Mouse (Mus musculus) thymus, postnatal 10 days (tissue): ENCODE measurements around the gene Lyrm2.

ENCODE experiments used
- DNase-seq, 2 experiments: peaks; one replicate each; pipeline ENCODE4 v3.0.0; 2021; ENCODE audit warnings: low spot score in 2 of 2

Gene Lyrm2

DNA sequence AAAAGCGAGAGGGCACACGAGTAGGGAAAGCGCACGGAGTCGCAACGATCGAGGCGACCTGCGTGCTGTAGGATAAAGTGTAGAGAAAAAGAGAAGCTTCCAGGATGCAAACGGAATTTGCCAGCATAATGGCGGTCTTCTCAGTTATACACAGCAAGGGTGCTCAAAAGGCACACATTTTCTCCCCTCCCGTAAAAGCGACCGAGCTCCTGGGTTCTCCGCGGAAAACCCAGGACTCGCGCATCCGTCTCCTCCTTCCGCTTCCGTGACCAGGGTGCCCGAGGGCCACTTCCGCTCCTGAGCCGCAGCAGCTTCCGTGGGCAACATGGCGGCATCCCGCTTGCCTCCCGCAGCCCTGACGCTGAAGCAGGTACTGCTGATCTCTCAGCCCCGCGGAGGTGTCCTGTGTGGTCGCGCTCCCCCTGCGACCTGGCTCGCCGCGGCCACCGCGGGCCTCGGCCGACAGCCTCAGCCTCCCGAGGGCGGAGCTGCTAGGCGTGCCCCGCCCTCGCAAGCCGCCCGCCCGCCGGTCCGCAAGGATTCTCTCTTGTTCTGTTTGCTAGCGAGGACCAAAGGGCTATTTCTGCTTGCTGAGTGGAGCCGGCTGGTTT, at the start of gene Lyrm2:
Gene Lyrm2, plus strand, starts transcription at position 288 of the 611 bp plus-strand sequence.
- peak; percentile 72 to 80 for DNase-seq

DNA sequence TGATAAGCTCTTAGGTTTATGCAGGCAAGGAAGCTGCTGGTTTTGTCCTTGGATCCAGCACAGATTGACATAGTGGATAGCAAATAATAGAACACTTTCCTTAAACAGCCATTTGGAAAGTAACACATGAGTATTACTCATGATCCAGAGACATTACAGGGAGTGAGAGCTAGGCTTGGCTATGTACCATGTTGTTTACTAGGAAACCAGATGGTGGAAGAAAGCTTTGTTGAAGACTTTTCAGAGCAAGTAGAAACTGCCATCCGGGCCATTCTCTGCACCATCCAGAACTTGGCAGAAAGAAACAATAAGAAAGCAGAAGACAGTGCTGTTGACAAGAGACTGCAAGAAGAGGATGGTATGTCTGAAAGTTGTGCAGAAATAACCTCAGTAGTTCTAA, 49.3 kb upstream of the Lyrm2 start:
- DNase-seq = no peak

DNA sequence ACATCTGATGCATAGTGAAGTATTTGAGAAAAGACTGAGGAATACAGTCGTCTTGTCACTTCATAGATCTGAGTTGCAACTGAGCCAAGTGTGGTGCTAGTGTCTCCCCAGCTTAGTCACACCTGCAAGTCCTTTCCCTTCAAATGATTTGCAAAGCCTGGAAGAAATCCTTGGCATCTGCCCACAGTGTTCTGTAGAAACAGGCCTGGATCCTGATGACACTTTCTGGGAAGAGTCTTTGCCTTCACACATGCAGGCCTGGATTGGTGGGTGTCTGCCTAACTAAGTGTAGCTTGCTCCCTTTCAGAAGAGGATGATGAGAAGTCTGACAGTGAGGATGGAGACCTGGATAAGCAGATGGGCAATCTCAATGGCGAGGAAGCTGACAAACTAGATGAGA, 42.6 kb upstream of the Lyrm2 start:
- no peak for DNase-seq

DNA sequence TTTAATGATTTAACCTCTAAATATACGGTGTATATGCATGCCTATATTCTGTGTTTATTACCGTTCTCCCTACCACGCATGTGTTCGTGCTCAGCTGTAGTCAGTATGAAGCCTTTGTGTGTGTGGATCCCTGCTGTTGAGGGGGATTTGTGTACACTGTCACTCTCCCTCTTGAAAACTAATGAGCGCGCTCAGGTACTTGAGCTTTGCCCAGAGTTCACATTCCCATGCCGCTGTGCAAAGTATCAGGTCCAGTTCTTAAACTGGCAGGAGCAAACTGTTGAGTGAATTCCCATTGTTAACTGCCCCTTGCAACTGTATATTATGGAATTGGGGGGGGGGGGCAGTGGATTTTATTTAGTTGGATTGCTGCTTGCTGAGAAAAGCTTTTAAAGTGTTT, 32.6 kb upstream of the Lyrm2 start:
- DNase-seq = no peak

DNA sequence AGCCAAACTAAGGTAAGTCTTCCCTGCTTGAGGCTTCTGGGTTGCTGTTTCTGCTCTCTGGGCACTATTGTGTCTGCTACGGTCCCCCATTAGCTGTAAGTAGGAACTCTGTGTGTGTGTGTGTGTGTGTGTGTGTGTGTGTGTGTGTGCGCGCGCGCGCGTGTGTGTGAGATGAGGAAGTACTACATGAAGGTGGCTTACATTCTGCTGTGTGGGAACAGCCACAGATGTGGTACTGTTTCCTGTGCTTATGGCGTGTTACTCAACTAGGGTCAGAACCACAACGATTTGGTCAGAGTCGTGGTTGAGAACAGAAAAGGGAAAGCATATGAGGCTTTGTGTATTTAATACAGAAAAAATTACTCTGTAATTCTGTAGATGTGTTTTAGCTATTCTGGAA, 32.0 kb upstream of the Lyrm2 start:
- peak; percentile 46 to 51 for DNase-seq

DNA sequence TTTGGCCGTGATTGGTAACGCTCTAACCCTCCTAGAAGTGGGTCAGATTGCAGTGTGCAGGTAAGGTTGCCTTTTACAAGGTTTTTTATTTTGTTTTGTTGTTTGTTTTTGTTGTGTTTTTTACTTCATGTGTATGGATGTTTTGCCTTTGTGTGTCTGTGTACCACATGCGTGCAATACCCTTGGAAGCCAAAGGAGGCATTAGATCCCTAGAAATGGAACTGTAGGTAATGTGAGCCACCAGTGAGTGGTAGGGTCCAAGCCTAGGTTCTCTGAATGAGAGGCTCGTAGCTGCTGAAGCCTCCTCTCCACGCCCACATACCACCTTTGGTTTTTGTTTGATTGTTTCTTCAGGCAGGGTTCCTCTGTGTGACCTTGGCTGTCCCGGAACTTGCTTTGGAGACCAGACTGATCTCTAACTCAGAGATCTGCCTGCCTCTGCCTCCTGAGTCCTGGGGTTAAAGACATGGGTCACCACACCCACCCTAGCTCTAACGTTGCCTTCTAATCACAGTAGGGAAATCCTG, 29.7 kb upstream of the Lyrm2 start:
- DNase-seq = no peak

DNA sequence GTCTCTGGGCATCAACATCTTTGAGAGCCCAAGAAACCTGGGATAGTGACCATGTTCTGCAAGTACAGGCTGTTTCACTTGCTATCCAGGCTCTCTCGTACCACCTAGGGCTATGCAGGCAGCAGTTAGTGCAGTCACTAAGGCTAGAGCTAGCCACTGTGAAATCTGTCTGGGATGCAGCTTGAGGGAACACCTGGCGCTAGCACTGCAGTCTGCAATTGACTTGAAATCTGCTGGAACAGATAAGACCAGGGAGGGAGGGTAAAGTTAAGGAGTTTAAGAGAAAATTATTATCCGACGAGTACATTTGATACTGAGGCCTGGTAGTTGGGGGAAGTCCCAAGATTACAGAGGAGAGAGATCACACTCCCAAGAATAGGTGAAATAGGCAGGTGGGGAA, 20.1 kb upstream of the Lyrm2 start:
- no peak for DNase-seq

DNA sequence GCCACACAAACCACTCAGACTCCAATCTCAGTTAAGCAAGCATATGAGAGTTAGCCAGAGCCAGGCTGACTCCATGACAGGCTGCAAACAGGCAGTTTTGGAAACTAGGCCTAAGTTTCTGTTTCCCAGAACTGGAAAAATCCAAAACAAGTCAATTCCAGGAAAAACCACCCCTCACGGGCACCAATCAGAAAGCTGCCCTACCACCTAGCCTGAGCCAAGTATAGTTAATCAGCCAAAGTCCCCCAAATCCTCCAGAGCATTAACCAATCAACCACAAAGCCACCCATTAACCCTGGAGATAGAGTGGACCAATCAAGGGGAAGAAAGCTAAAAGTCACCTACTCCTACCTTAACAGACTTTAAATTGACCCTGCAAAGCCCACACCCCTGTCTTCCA, 12.9 kb upstream of the Lyrm2 start:
- DNase-seq = no peak

DNA sequence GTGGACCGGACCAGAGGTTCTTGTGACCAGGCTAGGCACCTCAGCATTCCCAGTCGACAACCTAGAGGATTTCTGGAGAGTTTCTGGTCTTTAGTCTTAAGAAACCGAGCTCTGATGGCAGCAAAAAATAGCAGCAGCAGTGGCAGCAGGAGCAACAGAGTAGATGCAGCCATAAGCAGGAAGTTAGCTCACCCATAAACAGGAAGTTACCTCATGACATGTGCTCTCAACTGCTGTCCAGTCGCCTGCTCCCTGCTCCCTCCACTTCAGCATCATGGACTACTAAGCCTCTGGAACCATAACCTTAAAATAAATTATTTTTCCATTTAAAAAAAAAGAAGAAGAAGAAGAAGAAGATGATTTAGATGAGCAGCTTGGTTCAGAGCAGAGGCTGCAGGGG, 11.0 kb upstream of the Lyrm2 start:
- DNase-seq = no peak

DNA sequence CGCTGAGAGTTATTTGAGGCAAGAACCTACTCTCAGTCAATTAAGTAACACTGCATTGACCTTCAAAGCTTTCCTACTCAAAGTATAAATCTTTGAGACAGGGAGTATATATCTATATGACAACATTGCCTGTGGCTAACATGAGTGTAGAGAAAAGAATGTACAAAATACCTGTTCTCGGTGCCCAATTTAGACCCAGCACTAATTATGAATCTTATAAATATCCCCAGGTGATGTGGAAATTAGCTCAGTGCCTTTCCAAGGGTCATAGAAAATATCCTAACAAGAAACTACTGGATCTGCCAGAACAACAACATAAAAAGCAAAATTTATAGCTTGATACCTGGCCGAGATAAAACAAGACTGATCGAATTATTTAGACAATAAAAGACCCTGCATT, 1.1 kb upstream of the Lyrm2 start:
- DNase-seq = no peak

DNA sequence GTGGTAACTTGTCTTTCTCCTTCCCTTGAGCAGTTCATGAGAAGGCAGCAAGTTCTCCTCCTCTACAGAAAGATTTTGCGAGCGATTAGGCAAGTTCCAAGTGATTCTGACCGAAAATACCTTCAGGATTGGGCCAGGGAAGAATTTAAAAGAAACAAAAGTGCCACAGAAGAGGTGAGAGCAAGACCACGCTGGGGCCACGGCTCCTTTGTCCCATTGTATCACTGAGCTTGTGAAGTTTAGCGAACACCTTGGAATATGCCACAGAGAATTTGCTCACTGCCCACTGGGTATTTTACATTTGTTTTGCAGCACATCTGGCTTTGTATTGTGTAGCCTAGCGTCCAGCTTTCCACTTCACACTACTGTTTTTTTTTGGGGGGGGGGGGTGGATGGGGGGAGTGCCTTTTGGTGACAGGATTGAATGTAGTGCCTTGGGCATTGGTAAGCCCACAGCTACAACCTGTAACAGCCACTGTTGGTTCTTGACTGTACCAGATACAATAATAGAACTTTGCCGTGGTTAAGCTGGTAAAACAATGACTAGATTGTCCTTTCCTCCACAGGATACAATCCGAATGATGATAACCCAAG, 621 bp downstream of the Lyrm2 start:
- no peak for DNase-seq

DNA sequence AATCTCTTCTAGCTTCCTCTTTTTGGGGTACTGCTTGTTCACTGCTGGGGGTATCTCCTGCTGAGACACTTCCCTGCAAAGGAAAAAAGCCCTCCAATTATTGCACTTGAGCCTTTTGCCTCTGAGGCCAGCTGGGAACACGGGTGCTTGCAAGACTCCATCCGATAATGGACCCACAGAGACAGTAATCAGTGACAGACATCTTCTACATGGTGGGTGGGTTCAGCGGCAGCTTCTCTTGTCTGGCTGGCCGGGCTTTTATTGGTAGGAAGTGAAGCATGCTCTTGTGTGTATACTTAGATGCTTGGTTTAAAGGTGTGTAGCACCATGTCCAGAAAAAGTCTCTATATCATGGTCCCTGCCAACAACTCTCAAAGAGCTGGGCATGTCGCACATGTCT, 17.4 kb downstream of the Lyrm2 start:
- no peak for DNase-seq

DNA sequence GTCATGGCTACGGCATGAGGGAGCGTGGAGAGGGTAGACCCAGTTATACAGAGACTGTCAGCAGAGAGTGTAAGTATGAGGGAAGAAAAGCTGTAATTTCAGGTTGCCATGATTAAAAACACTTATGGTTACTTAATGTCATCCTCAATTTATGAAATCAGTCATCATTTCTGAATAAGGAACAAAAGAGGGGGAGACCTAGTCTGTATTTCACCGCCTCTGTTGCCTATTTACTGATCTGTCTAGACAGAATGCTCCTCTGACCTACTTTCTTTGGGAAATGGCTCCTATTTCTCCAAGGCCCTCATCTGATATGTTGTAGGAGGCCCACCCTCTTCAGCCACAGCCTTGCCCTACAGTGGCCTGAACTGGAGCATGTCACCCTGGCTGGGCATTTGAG, 20.6 kb downstream of the Lyrm2 start:
- DNase-seq = no peak

DNA sequence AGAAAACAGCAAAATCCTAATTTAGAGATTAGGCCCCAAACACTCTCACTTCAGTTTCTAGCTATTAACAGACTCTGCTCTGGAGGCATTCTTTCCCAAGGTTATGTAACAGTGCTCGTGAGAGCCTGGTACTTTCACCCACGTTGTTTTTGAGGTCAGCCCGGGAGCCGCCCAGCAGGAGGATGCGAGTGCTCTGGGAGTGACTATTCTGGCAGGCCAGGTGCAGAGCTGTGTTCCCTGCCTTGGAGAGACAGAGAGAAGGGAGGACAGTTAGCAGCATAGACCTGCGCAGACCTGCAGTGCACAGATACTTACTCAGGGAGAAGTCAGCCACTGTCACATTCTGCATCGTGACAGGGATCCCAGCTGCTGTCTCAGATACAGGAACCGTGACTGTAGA, 24.2 kb downstream of the Lyrm2 start:
- DNase-seq = no peak

DNA sequence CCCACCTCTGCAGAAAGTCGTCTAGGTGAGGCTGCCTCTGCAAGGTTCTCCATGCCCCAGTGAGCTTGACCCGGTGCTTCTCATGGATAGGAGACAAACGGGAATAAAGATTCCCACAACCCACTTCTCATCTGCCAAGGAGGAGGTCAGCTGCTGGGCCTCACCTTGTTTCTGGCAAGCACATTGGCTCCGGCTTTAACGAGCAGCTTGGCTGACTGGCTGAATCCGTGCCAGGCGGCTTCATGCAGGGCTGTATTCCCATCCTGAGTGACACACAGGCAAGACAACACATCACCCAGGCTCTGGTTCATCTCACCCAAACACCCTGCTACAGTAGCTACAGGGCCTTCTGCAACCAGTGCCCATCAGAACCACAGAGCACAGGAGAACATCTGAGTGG, 26.9 kb downstream of the Lyrm2 start:
- DNase-seq = no peak

DNA sequence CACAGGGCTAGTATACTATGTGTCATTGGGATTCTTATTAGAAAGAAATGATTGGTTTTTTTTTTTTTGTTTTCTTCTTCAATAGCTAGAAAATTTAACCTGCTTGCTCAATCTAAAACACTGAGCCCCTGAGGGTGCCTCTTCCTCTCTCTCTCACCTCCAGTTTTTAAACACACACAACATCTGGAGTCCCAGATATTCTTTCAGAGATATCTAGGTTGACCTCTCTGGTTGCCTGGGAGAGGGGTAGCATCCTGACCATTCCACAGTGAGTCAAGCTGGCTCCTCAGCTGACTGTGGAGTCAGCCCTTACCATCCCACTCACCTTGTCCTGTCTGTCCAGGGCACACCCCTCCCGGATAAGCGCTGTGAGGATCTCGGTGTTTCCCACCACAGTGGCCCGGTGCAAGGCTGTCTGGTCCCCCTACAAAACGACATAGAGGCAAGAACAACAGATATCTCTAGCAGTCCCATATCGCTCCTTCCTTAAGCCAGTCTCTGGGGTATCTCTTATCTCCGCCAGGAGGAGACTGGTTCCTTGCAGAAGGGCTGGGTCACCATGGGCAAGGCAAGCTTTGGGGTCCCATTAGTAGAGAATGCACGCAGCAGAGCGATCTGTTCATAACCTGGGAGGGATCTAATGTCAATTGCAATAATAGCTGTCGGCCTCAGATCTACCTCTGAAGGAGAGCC, 28.5 kb downstream of the Lyrm2 start:
- DNase-seq = no peak

DNA sequence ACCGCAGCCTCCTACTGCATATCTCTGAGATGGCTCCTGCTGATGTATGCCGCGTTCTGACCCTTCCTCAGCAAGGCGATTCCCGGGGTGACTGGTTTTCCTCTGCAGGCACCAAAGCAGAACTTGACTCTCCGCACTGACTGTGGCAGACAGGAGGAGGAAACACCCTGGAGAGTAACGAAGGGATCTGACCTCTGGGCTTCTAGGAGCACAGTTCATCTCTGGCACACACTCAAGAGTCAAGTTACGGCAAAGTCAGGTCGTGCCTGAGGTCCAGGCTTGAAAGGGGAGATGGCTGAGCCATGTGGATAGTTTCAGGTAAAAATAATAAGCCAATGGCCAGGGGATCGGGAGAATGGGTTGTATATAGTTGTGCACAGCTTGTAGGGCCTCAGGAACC, 29.3 kb downstream of the Lyrm2 start:
- no peak for DNase-seq

DNA sequence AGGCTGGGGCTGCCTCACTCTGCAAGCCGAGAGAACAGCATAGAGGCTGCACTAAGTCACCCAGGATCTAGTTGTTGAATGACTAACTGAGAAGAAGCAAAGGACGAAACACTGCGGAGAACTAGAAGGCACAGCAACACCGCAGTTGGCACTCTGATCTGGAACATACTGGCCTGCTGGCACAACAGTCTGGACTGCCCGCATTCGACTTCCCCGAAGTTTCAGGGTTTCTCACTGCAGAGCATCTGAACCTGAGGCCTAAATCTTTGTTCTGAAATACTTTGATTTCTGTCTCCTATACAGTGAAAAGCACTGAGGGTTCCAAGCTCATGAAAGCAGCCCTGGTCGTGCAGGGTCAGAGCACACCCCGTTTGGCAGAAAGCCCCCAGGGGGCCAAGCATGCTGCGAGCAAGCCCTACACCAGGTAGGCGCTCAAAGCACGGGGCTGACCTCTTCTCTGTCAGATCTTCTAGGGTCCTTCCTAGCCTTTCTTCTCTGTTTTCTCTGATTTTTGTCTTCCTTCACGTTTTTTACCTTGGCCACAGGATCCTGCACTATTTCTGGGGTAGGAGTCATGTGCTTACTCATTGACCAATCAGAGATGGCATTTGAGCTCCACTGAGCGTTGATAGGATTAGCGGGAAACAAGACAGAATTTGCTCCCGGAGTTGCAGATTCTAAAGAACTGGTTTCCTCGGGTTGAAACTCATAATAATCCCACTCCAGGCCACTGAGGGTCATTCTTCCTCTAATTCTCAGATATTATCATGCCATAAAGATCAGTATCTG, 33.6 kb downstream of the Lyrm2 start:
- no peak for DNase-seq

DNA sequence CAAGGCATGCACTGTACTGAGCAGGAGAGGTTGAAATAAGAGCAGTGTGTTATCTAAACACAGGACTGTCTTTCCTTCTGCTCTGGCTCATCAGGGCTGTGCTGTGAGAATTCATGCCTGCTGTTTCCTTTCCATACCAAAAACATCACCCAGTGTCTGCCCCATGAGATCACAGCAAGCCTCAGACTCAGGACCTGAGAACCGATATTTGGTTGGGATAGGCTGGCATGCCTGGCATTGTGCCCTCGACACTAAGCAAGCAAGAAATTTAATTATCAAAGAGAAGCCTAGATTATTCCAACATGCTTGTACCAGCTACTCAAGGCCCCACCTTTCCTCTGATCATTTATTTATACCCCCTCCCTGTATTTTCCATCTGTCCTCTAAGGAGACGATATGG, 34.5 kb downstream of the Lyrm2 start:
- DNase-seq = no peak

DNA sequence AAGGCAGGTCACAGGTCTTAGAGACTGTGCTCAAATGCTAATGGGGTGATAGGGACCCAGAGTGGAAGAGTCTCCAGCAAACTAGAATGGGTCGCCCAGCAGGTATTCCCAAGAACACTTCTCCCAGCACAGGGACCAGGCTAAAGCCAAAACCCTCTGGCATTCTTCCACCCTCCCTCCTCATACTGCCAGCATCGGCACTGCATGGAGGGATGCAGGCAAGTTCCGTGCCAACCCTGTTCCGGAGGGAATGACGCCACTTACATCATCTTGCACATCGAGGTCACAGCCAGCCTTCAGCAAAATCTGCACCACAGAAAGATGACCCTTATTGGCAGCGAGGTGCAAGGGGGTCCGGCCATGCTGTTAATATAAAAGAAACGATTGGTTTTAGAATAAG, 36.0 kb downstream of the Lyrm2 start:
- DNase-seq = no peak

DNA sequence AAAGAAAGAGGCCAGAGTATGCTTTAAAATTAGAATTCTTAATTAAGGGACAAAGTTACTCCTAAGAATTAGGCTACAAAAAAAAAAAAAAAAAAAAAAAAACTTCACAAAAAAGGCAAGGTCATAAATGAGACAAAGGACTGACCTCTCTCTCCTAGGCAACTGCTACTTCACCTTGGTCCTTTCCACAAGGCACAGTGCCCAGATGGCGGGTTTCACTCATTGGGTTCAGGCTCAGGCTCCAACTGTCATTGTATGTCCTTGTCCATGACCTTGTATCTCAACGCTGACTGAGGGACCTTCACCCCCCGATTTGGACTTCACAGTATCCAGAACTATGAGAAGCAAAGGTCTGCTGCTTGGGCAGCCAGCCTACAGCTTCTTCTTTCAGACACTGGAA, 38.3 kb downstream of the Lyrm2 start:
- no peak for DNase-seq
